Mouse (Mus musculus) MEL (cell line): ENCODE measurements around the gene Csf2rb2. TPM values are rescaled to one million over a fixed set of nuclear protein-coding genes. Genes with fewer than 3 reads are reported as not detected.
A peak's percentile ranks its signal among the peaks of the same experiment; 100 is the strongest.

Experiments
- DNase-seq: peaks from one replicate; pipeline ENCODE4 v3.0.0; 2011; ENCODE audit warnings: low read depth, low spot score
- H3K27ac ChIP-seq: 2 replicates; pipeline ENCODE4 v1.5.1; 2012; ENCODE audit warnings: low read depth, mild to moderate bottlenecking, control low read depth, low read length, moderate library complexity; ENCODE audit not compliant: control insufficient read depth
- H3K27me3 ChIP-seq, 2 experiments: fragments of 150-350 bp in 1 of 2; sonication (generic) in 1 of 2; 2 replicates each; pipeline ENCODE4 v1.6.1; 2012; ENCODE audit warnings: low read length in 2 of 2, mild to moderate bottlenecking in 2 of 2, improper control_type of control experiment in 1 of 2, moderate library complexity in 1 of 2; ENCODE audit not compliant: insufficient read depth in 2 of 2, control insufficient read depth in 1 of 2
- H3K36me3 ChIP-seq, 2 experiments: 2 replicates each; pipeline ENCODE4 v1.6.1; 2012 to 2014; ENCODE audit warnings: low read length in 2 of 2, improper control_type of control experiment in 1 of 2, inconsistent platforms in 1 of 2, mild to moderate bottlenecking in 1 of 2; ENCODE audit not compliant: insufficient read depth in 2 of 2, control insufficient read depth in 1 of 2
- H3K4me1 ChIP-seq, 2 experiments: fragments of 150-350 bp in 1 of 2; sonication (generic) in 1 of 2; 2 replicates each; pipeline ENCODE4 v1.6.1; 2012; ENCODE audit warnings: low read length in 2 of 2, improper control_type of control experiment in 1 of 2, mild to moderate bottlenecking in 1 of 2; ENCODE audit not compliant: insufficient read depth in 2 of 2, control insufficient read depth in 1 of 2
- H3K4me3 ChIP-seq, 2 experiments: fragments of 150-350 bp in 1 of 2; sonication (generic) in 1 of 2; 2 replicates each; pipeline ENCODE4 v1.5.1; 2012; ENCODE audit warnings: low read depth in 2 of 2, low read length in 2 of 2, mild to moderate bottlenecking in 2 of 2, moderate library complexity in 2 of 2, control low read depth in 1 of 2, improper control_type of control experiment in 1 of 2; ENCODE audit not compliant: control insufficient read depth in 1 of 2, insufficient read depth in 1 of 2
- H3K79me2 ChIP-seq: 2 replicates; pipeline ENCODE4 v1.6.1; 2012; ENCODE audit warnings: mild to moderate bottlenecking, low read length, moderate library complexity; ENCODE audit not compliant: control insufficient read depth, poor library complexity, insufficient read depth
- H3K9ac ChIP-seq: 2 replicates; pipeline ENCODE4 v1.6.1; 2012; ENCODE audit warnings: low read depth, mild to moderate bottlenecking, control low read depth, low read length, moderate library complexity; ENCODE audit not compliant: control insufficient read depth, poor library complexity, severe bottlenecking
- H3K9me3 ChIP-seq: fragments of 150-350 bp; sonication (generic); replicated peaks from 2 replicates; pipeline ENCODE4 v1.6.1; 2012; ENCODE audit warnings: mild to moderate bottlenecking, low read length, improper control_type of control experiment, moderate library complexity; ENCODE audit not compliant: insufficient read depth
- BHLHE40 ChIP-seq: IDR thresholded peaks from 2 replicates; pipeline ENCODE4 v1.6.1; 2012; ENCODE audit warnings: low read depth, mild to moderate bottlenecking, inconsistent platforms, low read length, improper control_type of control experiment, borderline replicate concordance
- CHD1 ChIP-seq: IDR thresholded peaks from 2 replicates; pipeline ENCODE4 v1.6.1; 2012; ENCODE audit warnings: low read depth, mild to moderate bottlenecking, inconsistent platforms, low read length, improper control_type of control experiment
- CTCF ChIP-seq, 3 experiments: IDR thresholded peaks in 2 of 3; conservative IDR thresholded peaks in 1 of 3; 2 replicates each; pipeline ENCODE4 v1.5.1; 2011 to 2012; ENCODE audit warnings: low read length in 3 of 3, low read depth in 2 of 3, mild to moderate bottlenecking in 2 of 3, improper control_type of control experiment in 1 of 3, inconsistent platforms in 1 of 3, mixed read lengths in 1 of 3, moderate library complexity in 1 of 3; ENCODE audit not compliant: control insufficient read depth in 1 of 3, insufficient read depth in 1 of 3, poor library complexity in 1 of 3, severe bottlenecking in 1 of 3
- E2F4 ChIP-seq: IDR thresholded peaks from 2 replicates; pipeline ENCODE4 v1.6.1; 2011; ENCODE audit warnings: low read depth, low read length, improper control_type of control experiment, borderline replicate concordance
- ELF1 ChIP-seq: IDR thresholded peaks from 2 replicates; pipeline ENCODE4 v1.6.1; 2014; ENCODE audit warnings: low read depth, mild to moderate bottlenecking, inconsistent platforms, low read length, improper control_type of control experiment, moderate library complexity
- EP300 ChIP-seq, 2 experiments: IDR thresholded peaks; 2 replicates each; pipeline ENCODE4 v1.6.1; 2011; ENCODE audit warnings: improper control_type of control experiment in 2 of 2, low read length in 2 of 2, low read depth in 1 of 2, mild to moderate bottlenecking in 1 of 2
- ETS1 ChIP-seq: IDR thresholded peaks from 2 replicates; pipeline ENCODE4 v1.6.1; 2012; ENCODE audit warnings: low read depth, mild to moderate bottlenecking, inconsistent platforms, low read length, improper control_type of control experiment, moderate library complexity
- GABPA ChIP-seq: IDR thresholded peaks from 2 replicates; pipeline ENCODE4 v1.6.1; 2012; ENCODE audit warnings: low read depth, mild to moderate bottlenecking, inconsistent platforms, low read length, improper control_type of control experiment, moderate library complexity
- GATA1 ChIP-seq: IDR thresholded peaks from 2 replicates; pipeline ENCODE4 v1.6.1; 2011; ENCODE audit warnings: low read depth, low read length, improper control_type of control experiment
- JUND ChIP-seq: IDR thresholded peaks from 2 replicates; pipeline ENCODE4 v1.6.1; 2011; ENCODE audit warnings: low read depth, mild to moderate bottlenecking, improper control_type of control experiment, low read length
- MAX ChIP-seq: IDR thresholded peaks from 2 replicates; pipeline ENCODE4 v1.6.1; 2011; ENCODE audit warnings: low read length, improper control_type of control experiment
- MAZ ChIP-seq: IDR thresholded peaks from 2 replicates; pipeline ENCODE4 v1.6.1; 2012; ENCODE audit warnings: low read depth, mild to moderate bottlenecking, inconsistent platforms, low read length, improper control_type of control experiment
- MEF2A ChIP-seq: IDR thresholded peaks from 2 replicates; pipeline ENCODE4 v1.6.1; 2014; ENCODE audit warnings: low read depth, mild to moderate bottlenecking, inconsistent platforms, low read length, improper control_type of control experiment; ENCODE audit not compliant: poor library complexity, insufficient replicate concordance, severe bottlenecking; ENCODE audit errors: extremely low read depth
- MXI1 ChIP-seq: IDR thresholded peaks from 2 replicates; pipeline ENCODE4 v1.6.1; 2011; ENCODE audit warnings: mild to moderate bottlenecking, low read depth, low read length, improper control_type of control experiment
- MYB ChIP-seq: IDR thresholded peaks from 2 replicates; pipeline ENCODE4 v1.6.1; 2011; ENCODE audit warnings: mild to moderate bottlenecking, low read depth, low read length, improper control_type of control experiment
- MYC ChIP-seq: IDR thresholded peaks from 2 replicates; pipeline ENCODE4 v1.6.1; 2011; ENCODE audit warnings: low read depth, mild to moderate bottlenecking, low read length, improper control_type of control experiment, moderate library complexity
- NELFE ChIP-seq: IDR thresholded peaks from 2 replicates; pipeline ENCODE4 v1.6.1; 2011; ENCODE audit warnings: low read depth, low read length, improper control_type of control experiment
- POLR2A ChIP-seq, 2 experiments: IDR thresholded peaks; 2 replicates each; pipeline ENCODE4 v1.6.1; 2011 to 2012; ENCODE audit warnings: low read length in 2 of 2, mild to moderate bottlenecking in 2 of 2, control low read depth in 1 of 2, improper control_type of control experiment in 1 of 2, low read depth in 1 of 2, moderate library complexity in 1 of 2; ENCODE audit not compliant: control insufficient read depth in 1 of 2, insufficient read depth in 1 of 2, poor library complexity in 1 of 2
- SIN3A ChIP-seq: IDR thresholded peaks from 2 replicates; pipeline ENCODE4 v1.6.1; 2012; ENCODE audit warnings: low read length, improper control_type of control experiment, inconsistent platforms
- SMC3 ChIP-seq: IDR thresholded peaks from 2 replicates; pipeline ENCODE4 v1.6.1; 2011; ENCODE audit warnings: low read depth, low read length, improper control_type of control experiment
- TAL1 ChIP-seq: IDR thresholded peaks from 2 replicates; pipeline ENCODE4 v1.6.1; 2012; ENCODE audit warnings: mild to moderate bottlenecking, inconsistent platforms, low read length, moderate library complexity, mixed read lengths
- TCF12 ChIP-seq: IDR thresholded peaks from 2 replicates; pipeline ENCODE4 v1.6.1; 2014; ENCODE audit warnings: low read depth, mild to moderate bottlenecking, inconsistent platforms, low read length, improper control_type of control experiment, moderate library complexity
- USF1 ChIP-seq: IDR thresholded peaks from 2 replicates; pipeline ENCODE4 v1.6.1; 2014; ENCODE audit warnings: low read depth, mild to moderate bottlenecking, inconsistent platforms, low read length, improper control_type of control experiment, moderate library complexity
- ZC3H11A ChIP-seq: IDR thresholded peaks from 2 replicates; pipeline ENCODE4 v1.6.1; 2012; ENCODE audit warnings: low read depth, mild to moderate bottlenecking, inconsistent platforms, low read length, improper control_type of control experiment
- ZKSCAN1 ChIP-seq: IDR thresholded peaks from 2 replicates; pipeline ENCODE4 v1.6.1; 2012; ENCODE audit warnings: low read depth, mild to moderate bottlenecking, inconsistent platforms, low read length, improper control_type of control experiment, moderate library complexity
- ZNF384 ChIP-seq: IDR thresholded peaks from 2 replicates; pipeline ENCODE4 v1.6.1; 2012; ENCODE audit warnings: low read depth, mild to moderate bottlenecking, inconsistent platforms, low read length, improper control_type of control experiment
- polyA plus RNA-seq, 2 experiments: library from polyadenylated mRNA; stranded (reverse) in 1 of 2; unstranded in 1 of 2; fragments of >175 nt in 1 of 2; fragments of >200 nt in 1 of 2; gene quantifications; 2 replicates each; pipeline versions ENCODE4 v1.2.1 to v1.2.4; 2012; ENCODE audit warnings: low replicate concordance in 2 of 2, low read depth in 1 of 2; ENCODE audit not compliant: insufficient read length in 2 of 2, insufficient read depth in 1 of 2, missing spikeins in 1 of 2
- total RNA-seq: library from RNA; depleted of rRNA; stranded (reverse); fragments of 300-350 nt; gene quantifications from 2 replicates; pipeline ENCODE4 v1.2.3, GENCODE M21; 2012

Gene Csf2rb2
- total and polyA plus RNA-seq, 3 experiments, result 0.54 to 1.8 TPM; not detected in 1

DNA sequence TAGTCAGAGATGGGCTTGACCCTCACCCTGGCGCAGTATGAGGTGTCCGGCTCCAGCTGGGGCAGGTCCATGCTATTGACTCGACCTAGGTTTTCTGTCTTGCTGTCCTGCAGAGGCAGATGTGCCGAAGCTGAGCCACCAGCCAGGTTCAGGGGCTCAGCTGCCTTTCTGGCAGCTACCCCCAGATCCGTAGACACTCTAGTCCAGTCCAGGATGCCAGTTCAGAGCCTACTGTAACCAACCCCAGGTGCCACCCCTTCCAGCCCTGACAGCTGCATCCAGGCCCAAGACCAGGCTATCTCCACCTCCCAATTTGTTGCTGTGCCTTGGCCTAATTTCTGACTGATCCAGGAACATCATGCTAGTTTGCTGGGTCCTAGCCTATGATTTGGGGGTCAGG lies 17.6 kb downstream of the Csf2rb2 start:
- no peaks in the 10 kb centered on the region for H3K9me3 ChIP-seq
- H3K27me3 ChIP-seq, result no peaks in the 10 kb centered on the region
- DNase-seq, result no peak
- no peak overlapping the region for H3K9ac ChIP-seq
- no peak overlapping the region for H3K27ac ChIP-seq
- TF ChIP-seq ELF1 (no peak), JUND (no peak), MEF2A (no peak), ZNF384 (no peak), SIN3A (no peak), SMC3 (no peak), TAL1 (no peak), POLR2A (IDR thresholded peaks at IDR 0.05; ENCODE audit: control insufficient read depth in 1 of 2, insufficient read depth in 1 of 2, low read depth in 1 of 2, low read length in 2 of 2, poor library complexity in 1 of 2) (no peak), GATA1 (no peak), MYB (no peak), BHLHE40 (no peak), NELFE (no peak), ZKSCAN1 (no peak)
- H3K79me2 ChIP-seq, result no peaks in the 10 kb centered on the region
- no peak overlapping the region for H3K4me3 ChIP-seq
- no peaks in the 10 kb centered on the region for H3K36me3 ChIP-seq
- no peaks in the 10 kb centered on the region for H3K4me1 ChIP-seq

DNA sequence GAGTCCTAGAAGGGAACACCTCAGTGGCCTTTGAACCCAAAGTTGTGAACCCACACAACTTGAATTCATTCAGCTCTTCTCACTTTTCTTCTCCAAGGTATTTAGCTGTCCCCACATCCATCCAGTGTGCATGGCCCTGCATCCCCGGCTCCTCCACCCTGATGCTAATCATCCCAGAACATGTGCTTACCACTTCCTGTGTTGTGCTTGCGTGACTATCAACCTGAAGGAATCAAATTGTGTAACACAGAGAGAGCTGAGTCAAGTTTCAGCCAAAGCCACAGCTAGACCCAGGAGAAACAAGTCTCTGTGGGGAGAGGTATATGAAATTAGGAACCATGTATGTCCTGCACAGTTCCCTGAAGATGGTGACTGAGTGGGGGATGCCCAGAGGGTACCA lies 27.2 kb downstream of the Csf2rb2 start:
- H3K79me2 ChIP-seq, result no peaks in the 10 kb centered on the region
- H3K9me3 ChIP-seq, result no peaks in the 10 kb centered on the region
- peak overlapping the region; percentile 54 for H3K27ac ChIP-seq
- peaks cover 0 to 12% of the 10 kb centered on the region in 2 experiments; a peak in 2 of 4 replicates for H3K36me3 ChIP-seq
- peaks cover 0 to 28% of the 10 kb centered on the region in 2 experiments; a peak in 3 of 4 replicates for H3K4me1 ChIP-seq
- H3K9ac ChIP-seq, result no peak overlapping the region
- H3K4me3 ChIP-seq, result no peak overlapping the region
- TF ChIP-seq ZNF384 (no peak), MXI1 (no peak; the same call in 1 of the 2 replicates), USF1 (no peak), ZKSCAN1 (no peak), POLR2A (IDR thresholded peaks at IDR 0.05; ENCODE audit: control insufficient read depth in 1 of 2, insufficient read depth in 1 of 2, low read depth in 1 of 2, low read length in 2 of 2, poor library complexity in 1 of 2) (no peak), TCF12 (peak; percentile 69), MYC (peak; percentile 55; the same call in 1 of the 2 replicates), GABPA (no peak), CTCF (IDR thresholded peaks at IDR 0.05 in 2 of 3, conservative IDR thresholded peaks at IDR 0.05 in 1 of 3; ENCODE audit: control insufficient read depth in 1 of 3, insufficient read depth in 1 of 3, low read depth in 2 of 3, low read length in 3 of 3, poor library complexity in 1 of 3, severe bottlenecking in 1 of 3) (no peak), EP300 (IDR thresholded peaks at IDR 0.05; ENCODE audit: low read depth in 1 of 2, low read length in 2 of 2) (peak; percentile 60 to 68; a peak in 3 of 4 replicates), ETS1 (peak; percentile 67; the same call in 1 of the 2 replicates), TAL1 (peak; percentile 43), ZC3H11A (no peak), MAX (peak; percentile 75), MAZ (no peak), BHLHE40 (0 out of 2 replicates have a peak, but pooled peaks have one; percentile 48), E2F4 (no peak), CHD1 (no peak), ELF1 (no peak), GATA1 (peak; percentile 66)
- TF ChIP-seq, all 39 proteins: peak for 8
- no peaks in the 10 kb centered on the region for H3K27me3 ChIP-seq
- peak; percentile 61 for DNase-seq
